Mouse (Mus musculus) MEL (cell line): ENCODE measurements around the gene Amz2. TPM values are rescaled to one million over a fixed set of nuclear protein-coding genes. Genes with fewer than 3 reads are reported as not detected.
A peak's percentile ranks its signal among the peaks of the same experiment; 100 is the strongest.

Source experiments
- DNase-seq: peaks from one replicate; pipeline ENCODE4 v3.0.0; 2011; ENCODE audit warnings: low read depth, low spot score
- H3K27ac ChIP-seq: 2 replicates; pipeline ENCODE4 v1.5.1; 2012; ENCODE audit warnings: low read depth, mild to moderate bottlenecking, control low read depth, low read length, moderate library complexity; ENCODE audit not compliant: control insufficient read depth
- H3K27me3 ChIP-seq, 2 experiments: fragments of 150-350 bp in 1 of 2; sonication (generic) in 1 of 2; 2 replicates each; pipeline ENCODE4 v1.6.1; 2012; ENCODE audit warnings: low read length in 2 of 2, mild to moderate bottlenecking in 2 of 2, improper control_type of control experiment in 1 of 2, moderate library complexity in 1 of 2; ENCODE audit not compliant: insufficient read depth in 2 of 2, control insufficient read depth in 1 of 2
- H3K36me3 ChIP-seq, 2 experiments: 2 replicates each; pipeline ENCODE4 v1.6.1; 2012 to 2014; ENCODE audit warnings: low read length in 2 of 2, improper control_type of control experiment in 1 of 2, inconsistent platforms in 1 of 2, mild to moderate bottlenecking in 1 of 2; ENCODE audit not compliant: insufficient read depth in 2 of 2, control insufficient read depth in 1 of 2
- H3K4me1 ChIP-seq, 2 experiments: fragments of 150-350 bp in 1 of 2; sonication (generic) in 1 of 2; 2 replicates each; pipeline ENCODE4 v1.6.1; 2012; ENCODE audit warnings: low read length in 2 of 2, improper control_type of control experiment in 1 of 2, mild to moderate bottlenecking in 1 of 2; ENCODE audit not compliant: insufficient read depth in 2 of 2, control insufficient read depth in 1 of 2
- H3K4me3 ChIP-seq, 2 experiments: fragments of 150-350 bp in 1 of 2; sonication (generic) in 1 of 2; 2 replicates each; pipeline ENCODE4 v1.5.1; 2012; ENCODE audit warnings: low read depth in 2 of 2, low read length in 2 of 2, mild to moderate bottlenecking in 2 of 2, moderate library complexity in 2 of 2, control low read depth in 1 of 2, improper control_type of control experiment in 1 of 2; ENCODE audit not compliant: control insufficient read depth in 1 of 2, insufficient read depth in 1 of 2
- H3K79me2 ChIP-seq: 2 replicates; pipeline ENCODE4 v1.6.1; 2012; ENCODE audit warnings: mild to moderate bottlenecking, low read length, moderate library complexity; ENCODE audit not compliant: control insufficient read depth, poor library complexity, insufficient read depth
- H3K9ac ChIP-seq: 2 replicates; pipeline ENCODE4 v1.6.1; 2012; ENCODE audit warnings: low read depth, mild to moderate bottlenecking, control low read depth, low read length, moderate library complexity; ENCODE audit not compliant: control insufficient read depth, poor library complexity, severe bottlenecking
- H3K9me3 ChIP-seq: fragments of 150-350 bp; sonication (generic); replicated peaks from 2 replicates; pipeline ENCODE4 v1.6.1; 2012; ENCODE audit warnings: mild to moderate bottlenecking, low read length, improper control_type of control experiment, moderate library complexity; ENCODE audit not compliant: insufficient read depth
- BHLHE40 ChIP-seq: IDR thresholded peaks from 2 replicates; pipeline ENCODE4 v1.6.1; 2012; ENCODE audit warnings: low read depth, mild to moderate bottlenecking, inconsistent platforms, low read length, improper control_type of control experiment, borderline replicate concordance
- CHD2 ChIP-seq: IDR thresholded peaks from 2 replicates; pipeline ENCODE4 v1.6.1; 2011; ENCODE audit warnings: low read length, improper control_type of control experiment
- EP300 ChIP-seq, 2 experiments: IDR thresholded peaks; 2 replicates each; pipeline ENCODE4 v1.6.1; 2011; ENCODE audit warnings: improper control_type of control experiment in 2 of 2, low read length in 2 of 2, low read depth in 1 of 2, mild to moderate bottlenecking in 1 of 2
- GABPA ChIP-seq: IDR thresholded peaks from 2 replicates; pipeline ENCODE4 v1.6.1; 2012; ENCODE audit warnings: low read depth, mild to moderate bottlenecking, inconsistent platforms, low read length, improper control_type of control experiment, moderate library complexity
- GATA1 ChIP-seq: IDR thresholded peaks from 2 replicates; pipeline ENCODE4 v1.6.1; 2011; ENCODE audit warnings: low read depth, low read length, improper control_type of control experiment
- HCFC1 ChIP-seq: IDR thresholded peaks from 2 replicates; pipeline ENCODE4 v1.6.1; 2012; ENCODE audit warnings: low read depth, mild to moderate bottlenecking, inconsistent platforms, low read length, improper control_type of control experiment, moderate library complexity
- JUND ChIP-seq: IDR thresholded peaks from 2 replicates; pipeline ENCODE4 v1.6.1; 2011; ENCODE audit warnings: low read depth, mild to moderate bottlenecking, improper control_type of control experiment, low read length
- KAT2A ChIP-seq: conservative IDR thresholded peaks from 2 replicates; pipeline ENCODE4 v1.6.1; 2012; ENCODE audit warnings: low read depth, low read length, improper control_type of control experiment, inconsistent platforms
- MAX ChIP-seq: IDR thresholded peaks from 2 replicates; pipeline ENCODE4 v1.6.1; 2011; ENCODE audit warnings: low read length, improper control_type of control experiment
- MAZ ChIP-seq: IDR thresholded peaks from 2 replicates; pipeline ENCODE4 v1.6.1; 2012; ENCODE audit warnings: low read depth, mild to moderate bottlenecking, inconsistent platforms, low read length, improper control_type of control experiment
- MEF2A ChIP-seq: IDR thresholded peaks from 2 replicates; pipeline ENCODE4 v1.6.1; 2014; ENCODE audit warnings: low read depth, mild to moderate bottlenecking, inconsistent platforms, low read length, improper control_type of control experiment; ENCODE audit not compliant: poor library complexity, insufficient replicate concordance, severe bottlenecking; ENCODE audit errors: extremely low read depth
- MXI1 ChIP-seq: IDR thresholded peaks from 2 replicates; pipeline ENCODE4 v1.6.1; 2011; ENCODE audit warnings: mild to moderate bottlenecking, low read depth, low read length, improper control_type of control experiment
- MYB ChIP-seq: IDR thresholded peaks from 2 replicates; pipeline ENCODE4 v1.6.1; 2011; ENCODE audit warnings: mild to moderate bottlenecking, low read depth, low read length, improper control_type of control experiment
- MYC ChIP-seq: IDR thresholded peaks from 2 replicates; pipeline ENCODE4 v1.6.1; 2011; ENCODE audit warnings: low read depth, mild to moderate bottlenecking, low read length, improper control_type of control experiment, moderate library complexity
- NELFE ChIP-seq: IDR thresholded peaks from 2 replicates; pipeline ENCODE4 v1.6.1; 2011; ENCODE audit warnings: low read depth, low read length, improper control_type of control experiment
- POLR2A ChIP-seq, 2 experiments: IDR thresholded peaks; 2 replicates each; pipeline ENCODE4 v1.6.1; 2011 to 2012; ENCODE audit warnings: low read length in 2 of 2, mild to moderate bottlenecking in 2 of 2, control low read depth in 1 of 2, improper control_type of control experiment in 1 of 2, low read depth in 1 of 2, moderate library complexity in 1 of 2; ENCODE audit not compliant: control insufficient read depth in 1 of 2, insufficient read depth in 1 of 2, poor library complexity in 1 of 2
- POLR2AphosphoS2 ChIP-seq: IDR thresholded peaks from 2 replicates; pipeline ENCODE4 v1.6.1; 2011; ENCODE audit warnings: low read length, improper control_type of control experiment
- SIN3A ChIP-seq: IDR thresholded peaks from 2 replicates; pipeline ENCODE4 v1.6.1; 2012; ENCODE audit warnings: low read length, improper control_type of control experiment, inconsistent platforms
- SMC3 ChIP-seq: IDR thresholded peaks from 2 replicates; pipeline ENCODE4 v1.6.1; 2011; ENCODE audit warnings: low read depth, low read length, improper control_type of control experiment
- TAL1 ChIP-seq: IDR thresholded peaks from 2 replicates; pipeline ENCODE4 v1.6.1; 2012; ENCODE audit warnings: mild to moderate bottlenecking, inconsistent platforms, low read length, moderate library complexity, mixed read lengths
- TBP ChIP-seq: IDR thresholded peaks from 2 replicates; pipeline ENCODE4 v1.8.0; 2011; ENCODE audit warnings: low read depth, low read length, improper control_type of control experiment
- TCF12 ChIP-seq: IDR thresholded peaks from 2 replicates; pipeline ENCODE4 v1.6.1; 2014; ENCODE audit warnings: low read depth, mild to moderate bottlenecking, inconsistent platforms, low read length, improper control_type of control experiment, moderate library complexity
- ZKSCAN1 ChIP-seq: IDR thresholded peaks from 2 replicates; pipeline ENCODE4 v1.6.1; 2012; ENCODE audit warnings: low read depth, mild to moderate bottlenecking, inconsistent platforms, low read length, improper control_type of control experiment, moderate library complexity
- polyA plus RNA-seq, 2 experiments: library from polyadenylated mRNA; stranded (reverse) in 1 of 2; unstranded in 1 of 2; fragments of >175 nt in 1 of 2; fragments of >200 nt in 1 of 2; gene quantifications; 2 replicates each; pipeline versions ENCODE4 v1.2.1 to v1.2.4; 2012; ENCODE audit warnings: low replicate concordance in 2 of 2, low read depth in 1 of 2; ENCODE audit not compliant: insufficient read length in 2 of 2, insufficient read depth in 1 of 2, missing spikeins in 1 of 2
- total RNA-seq: library from RNA; depleted of rRNA; stranded (reverse); fragments of 300-350 nt; gene quantifications from 2 replicates; pipeline ENCODE4 v1.2.3, GENCODE M21; 2012

Amz2 gene
- total and polyA plus RNA-seq, 3 experiments, result 40.2 to 1,743 (median 47.1) TPM

DNA sequence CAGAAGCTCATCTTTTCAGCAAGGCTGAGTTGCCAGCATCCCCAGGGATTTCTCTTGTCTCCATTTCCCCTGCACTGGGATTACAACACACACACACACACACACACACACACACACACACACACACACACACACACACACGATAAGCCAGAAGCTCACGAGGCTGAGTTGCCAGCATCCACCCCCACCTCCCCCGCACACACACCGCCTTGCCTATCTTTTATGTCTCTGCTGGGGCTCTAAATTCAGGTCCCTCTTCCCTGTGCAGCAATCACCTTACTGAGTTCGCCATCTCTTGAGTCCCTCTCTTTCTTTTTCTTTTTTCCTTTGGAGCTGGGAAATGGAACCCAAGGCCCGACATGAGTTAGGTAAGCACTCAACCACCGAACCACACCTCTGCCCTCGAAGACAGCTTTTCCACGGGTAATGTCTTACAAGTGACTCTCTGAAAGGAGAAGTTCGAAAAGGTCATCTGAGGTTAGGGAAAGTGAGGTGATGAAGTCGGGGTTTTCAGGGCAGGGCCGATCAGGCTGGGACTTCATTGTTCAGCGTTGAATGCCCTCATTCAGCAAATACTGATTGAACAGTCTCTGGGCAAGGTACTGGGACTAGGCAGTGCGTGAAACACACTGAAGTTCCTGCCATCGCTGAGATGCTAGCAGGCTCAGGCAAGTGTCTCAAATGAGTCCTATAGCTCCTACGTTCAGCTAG lies 54.0 kb downstream of the Amz2 start (continued):
- TF ChIP-seq CHD2 (no peak), GATA1 (peak; percentile 39; the same call in 1 of the 2 replicates), MYB (0 out of 2 replicates have a peak, but pooled peaks have one; percentile 27), POLR2AphosphoS2 (no peak), SIN3A (peak; percentile 80), GABPA (no peak), SMC3 (peak; percentile 5; the same call in 1 of the 2 replicates), HCFC1 (no peak), POLR2A (IDR thresholded peaks at IDR 0.05; ENCODE audit: control insufficient read depth in 1 of 2, insufficient read depth in 1 of 2, low read depth in 1 of 2, low read length in 2 of 2, poor library complexity in 1 of 2) (0 out of 4 replicates have a peak, but pooled peaks of 1 of the 2 experiments have one; percentile 44), TCF12 (peak; percentile 65; the same call in 1 of the 2 replicates), ZKSCAN1 (no peak), KAT2A (peak; percentile 50; the same call in 1 of the 2 replicates), TAL1 (no peak), MEF2A (peak; percentile 64; the same call in 1 of the 2 replicates), BHLHE40 (peak; percentile 90), MXI1 (no peak; the same call in 1 of the 2 replicates)

- Histone ChIP-seq H3K4me1 (peaks cover 33% of the 10 kb centered on the region in 2 experiments), H3K27ac (peak overlapping the region; percentile 86)
These were observed 54.7 kb downstream of the Amz2 start for GRCm38 (mm10) chr11:109480440-109480839.

More at GRCm38 (mm10) chr11:109480440-109480839, 54.7 kb downstream of the Amz2 start:
- Histone ChIP-seq H3K9me3 (no peaks in the 10 kb centered on the region), H3K9ac (peak overlapping the region; percentile 58), H3K27me3 (no peaks in the 10 kb centered on the region), H3K79me2 (no peaks in the 10 kb centered on the region), H3K36me3 (peaks cover 0 to 33% of the 10 kb centered on the region in 2 experiments; a peak in 2 of 4 replicates), H3K4me3 (peak overlapping the region; percentile 38 to 48; a peak in 3 of 4 replicates)
- TF ChIP-seq MAX, result peak; percentile 53; the same call in 1 of the 2 replicates
- 0 out of 2 replicates have a peak, but pooled peaks have one; percentile 17 for TF ChIP-seq HCFC1
- TF ChIP-seq MAZ, result no peak
- no peak for TF ChIP-seq TAL1
- TF ChIP-seq MYC, result peak; percentile 43; the same call in 1 of the 2 replicates
- no peak for TF ChIP-seq JUND
- TF ChIP-seq EP300 (IDR thresholded peaks at IDR 0.05; ENCODE audit: low read depth in 1 of 2, low read length in 2 of 2), result peak in 1 of 2 experiments; percentile 32; a peak in 1 of 4 replicates
- TF ChIP-seq NELFE, result peak; percentile 43
- 0 out of 2 replicates have a peak, but pooled peaks have one; percentile 12 for TF ChIP-seq TBP
- TF ChIP-seq KAT2A, result no peak
- no peak for TF ChIP-seq POLR2AphosphoS2
- peak; percentile 57 for DNase-seq
